Mouse (Mus musculus) ES-Bruce4 (cell line): ENCODE results near the gene Zbtb16. TPM values are rescaled to one million over a fixed set of nuclear protein-coding genes. Genes with fewer than 3 reads are reported as not detected.

ENCODE experiments used
- H3K27ac ChIP-seq: 2 replicates; pipeline ENCODE4 v1.5.1; 2012; ENCODE audit warnings: low read length, inconsistent platforms; ENCODE audit not compliant: insufficient read depth
- H3K27me3 ChIP-seq: 2 replicates; pipeline ENCODE4 v1.6.1; 2012; ENCODE audit warnings: mild to moderate bottlenecking, low read length, inconsistent platforms; ENCODE audit not compliant: control insufficient read depth, poor library complexity, insufficient read depth, severe bottlenecking
- H3K36me3 ChIP-seq: 2 replicates; pipeline ENCODE4 v1.6.1; 2012; ENCODE audit warnings: inconsistent platforms, mild to moderate bottlenecking, low read length, moderate library complexity; ENCODE audit not compliant: control insufficient read depth, poor library complexity, insufficient read depth, severe bottlenecking
- H3K4me1 ChIP-seq: one replicate; pipeline ENCODE4 v1.8.1; 2011; ENCODE audit warnings: low read length; ENCODE audit not compliant: control insufficient read depth, insufficient read depth
- H3K4me3 ChIP-seq: 2 replicates; pipeline ENCODE4 v1.5.1; 2011; ENCODE audit warnings: low read depth, mild to moderate bottlenecking, low read length
- H3K9ac ChIP-seq: 2 replicates; pipeline ENCODE4 v1.6.1; 2012; ENCODE audit warnings: low read depth, mild to moderate bottlenecking, inconsistent platforms; ENCODE audit not compliant: poor library complexity, severe bottlenecking
- H3K9me3 ChIP-seq: replicated peaks from 2 replicates; pipeline ENCODE4 v1.6.1; 2012; ENCODE audit warnings: mild to moderate bottlenecking, low read length, inconsistent platforms; ENCODE audit not compliant: control insufficient read depth, poor library complexity, insufficient read depth, severe bottlenecking
- CTCF ChIP-seq: IDR thresholded peaks from one replicate; pipeline ENCODE4 v1.8.1; 2011; ENCODE audit warnings: low read depth, low read length
- EP300 ChIP-seq: IDR thresholded peaks from 2 replicates; pipeline ENCODE4 v1.6.1; 2011; ENCODE audit warnings: low read depth, low read length; ENCODE audit not compliant: insufficient read depth
- POLR2A ChIP-seq: IDR thresholded peaks from one replicate; pipeline ENCODE4 v1.8.1; 2011; ENCODE audit warnings: low read length; ENCODE audit not compliant: insufficient read depth
- polyA plus RNA-seq: library from polyadenylated mRNA; stranded (reverse); fragments of >200 nt; gene quantifications from 2 replicates; pipeline ENCODE4 v1.2.4, GENCODE M21; 2011; ENCODE audit warnings: low read depth; ENCODE audit not compliant: missing spikeins, insufficient read depth, insufficient read length

The Zbtb16 gene
- polyA plus RNA-seq, 1 experiment: 0.49 TPM

DNA sequence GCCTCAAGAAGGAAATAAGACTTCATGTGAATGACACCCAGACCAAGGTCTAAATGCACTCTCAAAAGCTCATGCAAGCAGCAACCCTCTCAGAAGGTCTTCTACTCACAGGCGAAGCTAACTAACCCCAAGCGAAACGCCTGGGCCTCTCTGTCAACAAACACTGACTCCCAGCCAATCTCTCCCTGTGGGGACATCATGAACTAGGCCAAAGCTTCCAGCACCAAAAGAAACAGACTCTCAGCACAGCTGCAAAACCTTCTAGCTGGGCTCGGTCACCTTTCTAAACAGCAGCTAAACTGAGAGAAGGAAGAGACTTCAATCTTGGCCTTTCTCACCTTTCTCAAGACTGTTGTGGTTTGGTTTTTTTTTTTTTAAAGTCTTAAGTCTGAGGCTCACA is 86.9 kb downstream of the Zbtb16 start:
- no peaks in the 10 kb centered on the region for H3K4me1 ChIP-seq
- no peak overlapping the region for H3K27ac ChIP-seq
- no peaks in the 10 kb centered on the region for H3K27me3 ChIP-seq
- H3K9ac ChIP-seq: no peak overlapping the region
- TF ChIP-seq EP300 (no peak), POLR2A (no peak), CTCF (no peak)
- H3K36me3 ChIP-seq: no peaks in the 10 kb centered on the region
- H3K4me3 ChIP-seq: no peak overlapping the region
- H3K9me3 ChIP-seq: no peaks in the 10 kb centered on the region

DNA sequence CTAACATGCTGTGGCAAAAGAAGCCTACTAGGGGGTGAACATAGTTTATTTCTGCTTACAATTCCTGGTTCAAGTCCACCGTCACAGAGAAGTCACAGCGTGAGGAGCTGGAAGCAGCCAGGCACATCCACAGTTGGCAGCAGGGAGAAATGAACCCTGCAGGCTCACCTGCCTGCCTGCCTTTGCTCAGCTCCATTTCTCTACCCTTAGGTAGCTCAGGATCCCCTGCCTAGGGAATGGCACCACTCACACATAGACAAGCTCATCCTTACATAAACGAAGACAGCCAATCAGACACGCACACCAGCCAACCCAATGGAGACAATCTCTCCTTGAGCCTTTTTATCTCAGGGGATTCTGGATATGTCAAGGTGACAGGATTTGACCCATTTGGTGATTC is 87.3 kb downstream of the Zbtb16 start:
- Histone ChIP-seq H3K4me1 (no peaks in the 10 kb centered on the region), H3K9me3 (no peaks in the 10 kb centered on the region), H3K9ac (no peak overlapping the region), H3K27ac (no peak overlapping the region), H3K27me3 (no peaks in the 10 kb centered on the region), H3K36me3 (no peaks in the 10 kb centered on the region), H3K4me3 (no peak overlapping the region)
- TF ChIP-seq POLR2A (no peak), EP300 (no peak), CTCF (no peak)

DNA sequence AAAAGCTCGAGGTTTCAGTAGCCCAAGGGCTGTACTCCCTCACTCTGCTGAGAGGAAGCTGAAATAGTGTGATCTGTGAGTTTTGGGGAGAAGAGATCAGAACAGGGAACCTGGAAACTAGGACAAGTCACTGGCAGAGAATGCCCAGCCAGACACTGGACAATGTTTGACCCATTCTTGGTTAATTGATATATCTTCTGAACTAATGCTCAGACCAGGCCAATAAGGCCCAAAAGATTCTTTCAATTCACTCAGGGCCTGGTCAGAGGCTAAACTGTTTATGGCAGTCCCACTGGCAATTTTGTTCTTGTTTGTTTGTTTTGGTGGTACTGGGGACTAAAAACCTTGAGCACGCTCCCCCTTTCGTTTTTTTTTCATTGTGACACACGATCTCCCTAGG is 87.8 kb downstream of the Zbtb16 start:
- Histone ChIP-seq H3K36me3 (no peaks in the 10 kb centered on the region), H3K4me3 (no peak overlapping the region), H3K4me1 (no peaks in the 10 kb centered on the region), H3K27ac (no peak overlapping the region), H3K9ac (no peak overlapping the region), H3K27me3 (no peaks in the 10 kb centered on the region), H3K9me3 (no peaks in the 10 kb centered on the region)
- TF ChIP-seq POLR2A (no peak), EP300 (no peak)

DNA sequence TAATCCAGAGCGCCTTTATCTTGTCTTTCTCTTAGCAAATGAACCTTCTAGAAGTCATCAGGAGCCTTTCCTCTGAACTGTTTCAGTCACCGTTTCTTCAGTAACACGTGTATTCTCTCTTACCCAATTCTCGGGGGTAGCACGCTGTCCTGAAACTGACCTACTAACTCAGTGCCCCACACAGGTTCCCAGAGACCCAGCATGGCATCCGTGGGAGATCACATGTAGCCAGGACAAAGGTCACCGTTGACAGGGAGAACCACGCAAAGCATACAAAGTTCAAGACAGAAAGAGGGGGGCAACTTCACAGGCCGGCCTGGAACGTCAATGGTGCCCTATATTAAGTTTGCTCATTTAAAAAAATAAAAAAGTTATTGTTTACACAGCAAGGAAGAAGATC is 89.5 kb downstream of the Zbtb16 start:
- H3K4me1 ChIP-seq: no peaks in the 10 kb centered on the region
- no peak overlapping the region for H3K9ac ChIP-seq
- no peaks in the 10 kb centered on the region for H3K9me3 ChIP-seq
- no peaks in the 10 kb centered on the region for H3K27me3 ChIP-seq
- no peaks in the 10 kb centered on the region for H3K36me3 ChIP-seq
- TF ChIP-seq EP300 (no peak), POLR2A (no peak), CTCF (no peak)
- no peak overlapping the region for H3K27ac ChIP-seq
- no peak overlapping the region for H3K4me3 ChIP-seq

DNA sequence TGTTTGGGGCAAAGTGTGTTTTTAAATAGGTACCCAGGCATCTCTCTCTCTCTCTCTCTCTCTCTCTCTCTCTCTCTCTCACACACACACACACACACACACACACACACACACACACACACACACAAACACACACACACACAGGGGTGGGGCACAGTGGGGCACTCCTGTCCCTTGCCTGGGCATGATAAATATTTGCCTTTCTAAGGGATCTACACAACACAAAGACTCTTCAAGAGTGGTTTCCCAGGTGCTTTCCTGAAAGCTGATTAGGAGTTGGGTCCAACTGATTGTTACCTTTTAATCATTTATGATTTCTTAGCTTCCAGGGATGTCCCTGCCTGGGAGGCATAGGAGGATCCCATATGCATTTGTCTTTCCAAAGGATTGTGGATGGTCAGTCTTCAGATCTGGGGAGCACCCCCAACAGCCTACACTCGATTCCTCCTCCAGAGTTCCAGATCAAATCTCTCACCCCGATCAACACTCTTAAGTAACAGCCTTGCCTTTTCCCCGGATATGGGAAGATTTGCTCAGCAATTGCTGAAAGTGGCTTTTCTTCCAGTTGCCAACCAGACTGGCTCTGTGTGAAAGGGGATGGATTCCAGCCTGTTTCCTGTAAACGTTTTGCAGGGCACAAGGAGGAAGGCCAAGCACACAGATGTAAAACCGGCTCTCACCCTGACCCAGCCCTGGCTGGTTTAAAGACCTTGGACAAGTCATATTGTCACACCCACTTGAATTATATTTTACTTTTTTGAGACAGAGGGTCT is 90.5 kb downstream of the Zbtb16 start:
- Histone ChIP-seq H3K9me3 (no peaks in the 10 kb centered on the region), H3K27ac (no peak overlapping the region)

DNA sequence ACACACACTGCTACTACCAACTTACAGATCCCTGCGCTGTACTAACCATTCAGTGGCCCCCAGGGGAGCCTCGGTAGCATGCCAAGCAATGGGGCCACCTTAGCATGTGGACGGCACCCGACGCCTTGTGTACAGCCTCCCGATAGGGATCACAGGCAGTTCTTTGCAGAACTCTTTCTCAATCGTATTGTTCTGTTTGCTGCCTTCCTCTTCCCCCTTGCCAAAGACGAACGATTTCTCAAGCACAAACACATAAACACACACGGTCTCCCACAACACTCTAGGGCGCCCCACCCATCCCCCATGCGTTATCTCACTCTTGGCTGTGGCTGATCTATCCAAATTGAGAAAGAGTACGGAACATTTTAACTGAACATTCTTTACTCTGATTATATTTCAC is 91.1 kb downstream of the Zbtb16 start:
- Histone ChIP-seq H3K27ac (no peak overlapping the region), H3K9ac (no peak overlapping the region), H3K27me3 (no peaks in the 10 kb centered on the region), H3K9me3 (no peaks in the 10 kb centered on the region), H3K36me3 (no peaks in the 10 kb centered on the region), H3K4me1 (no peaks in the 10 kb centered on the region), H3K4me3 (no peak overlapping the region)
- TF ChIP-seq CTCF (no peak), EP300 (no peak), POLR2A (no peak)

More for the DNA sequence above, 90.5 kb downstream of the Zbtb16 start:
- no peaks in the 10 kb centered on the region for H3K4me1 ChIP-seq
- no peak overlapping the region for H3K4me3 ChIP-seq
- no peaks in the 10 kb centered on the region for H3K27me3 ChIP-seq
- no peaks in the 10 kb centered on the region for H3K36me3 ChIP-seq
- H3K9ac ChIP-seq: no peak overlapping the region
- TF ChIP-seq CTCF (no peak), POLR2A (no peak), EP300 (no peak)
